Mouse (Mus musculus) hindbrain, embryonic 11.5 days (tissue): ENCODE measurements around the gene Cops7a. TPM values are rescaled to one million over a fixed set of nuclear protein-coding genes. Genes with fewer than 3 reads are reported as not detected.

Experiments used
- ATAC-seq: fragments of 200-750 bp; cut with Nextera tagmentation; 2 replicates; pipeline ENCODE4 v1.8.0; 2017; ENCODE audit warnings: mild to moderate bottlenecking, moderate TSS enrichment, moderate library complexity; ENCODE audit not compliant: low FRiP score
- DNase-seq: peaks from one replicate; pipeline ENCODE4 v3.0.0-alpha.2; 2015; ENCODE audit warnings: low spot score
- H3K27ac ChIP-seq: fragments of 300-500 bp; sonication (generic); 2 replicates; pipeline ENCODE4 v1.5.1; 2014; ENCODE audit warnings: mild to moderate bottlenecking, low read depth, low read length
- H3K27me3 ChIP-seq: fragments of 300-500 bp; sonication (generic); 2 replicates; pipeline ENCODE4 v1.6.1; 2014; ENCODE audit warnings: mild to moderate bottlenecking, low read length, moderate library complexity, mixed read lengths; ENCODE audit not compliant: control insufficient read depth, insufficient read depth
- H3K36me3 ChIP-seq: fragments of 300-500 bp; sonication (generic); 2 replicates; pipeline ENCODE4 v1.6.1; 2014; ENCODE audit warnings: mild to moderate bottlenecking, low read length, moderate library complexity, mixed read lengths; ENCODE audit not compliant: control insufficient read depth, insufficient read depth
- H3K4me1 ChIP-seq: fragments of 300-500 bp; sonication (generic); replicated peaks from 2 replicates; pipeline ENCODE4 v1.6.1; 2014; ENCODE audit warnings: low read length, mixed read lengths; ENCODE audit not compliant: control insufficient read depth, insufficient read depth
- H3K4me2 ChIP-seq: fragments of 300-500 bp; sonication (generic); replicated peaks from 2 replicates; pipeline ENCODE4 v1.6.1; 2014; ENCODE audit warnings: mild to moderate bottlenecking, low read depth, low read length
- H3K4me3 ChIP-seq: fragments of 300-500 bp; sonication (generic); 2 replicates; pipeline ENCODE4 v1.5.1; 2014; ENCODE audit warnings: low read depth, low read length
- H3K9ac ChIP-seq: fragments of 300-500 bp; sonication (generic); 2 replicates; pipeline ENCODE4 v1.6.1; 2014; ENCODE audit warnings: low read depth, low read length
- H3K9me3 ChIP-seq: fragments of 300-500 bp; sonication (generic); 2 replicates; pipeline ENCODE4 v1.6.1; 2016; ENCODE audit warnings: low read length; ENCODE audit not compliant: control insufficient read depth
- WGBS: fragments of 180-500 bp; shearing (Covaris S2); extraction: QIAGEN DNeasy Blood & Tissue Kit; methylation state at CpG from one replicate; pipeline ENCODE4 v1.1.7; 2014; 5-methylcytosine and 5-hydroxymethylcytosine counted together
- polyA plus RNA-seq: library from polyadenylated mRNA; unstranded; fragments of >200 nt; fragmentation: Nextera tagmentation; extraction: Ambion mirVana; gene quantifications from 2 replicates; pipeline ENCODE4 v1.2.1, GENCODE M21; 2014

Gene Cops7a
- polyA plus RNA-seq, 1 experiment from 2014 or later: 94.3 TPM

DNA sequence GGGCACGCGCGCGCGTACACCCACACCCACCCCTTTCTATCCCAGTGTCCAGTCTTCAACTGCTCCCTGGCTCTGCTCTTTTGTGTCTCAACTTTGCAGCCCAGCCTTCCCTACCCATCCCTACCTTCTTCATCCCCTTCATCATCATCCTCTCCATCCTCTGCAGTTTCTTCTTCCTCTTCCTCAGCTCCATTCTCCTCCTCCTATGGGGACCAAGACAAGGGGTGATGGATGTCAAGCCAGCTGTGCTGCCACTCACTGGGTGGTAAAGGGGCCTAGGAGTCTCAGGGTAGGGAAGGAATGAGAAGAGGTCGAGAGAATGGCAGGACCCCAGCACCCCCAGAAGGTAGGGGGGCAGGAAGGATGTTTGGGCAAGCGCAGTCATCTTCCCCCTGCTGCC lies 50.8 kb downstream of the Cops7a start:
- Histone ChIP-seq H3K27me3 (peaks cover 5% of the 10 kb centered on the region; the same call in 1 of the 2 replicates), H3K4me1 (peaks cover 26% of the 10 kb centered on the region), H3K9ac (peak overlapping the region; percentile 12; the same call in 1 of the 2 replicates), H3K27ac (peak overlapping the region; percentile 55), H3K4me2 (peak overlapping the region; percentile 90), H3K36me3 (0 out of 2 replicates have a peak, but pooled peaks cover 4% of the 10 kb centered on the region), H3K9me3 (no peaks in the 10 kb centered on the region), H3K4me3 (peak overlapping the region; percentile 88)
- WGBS: 83% methylated on average over 7 of the region's 7 CpGs
- ATAC-seq (no peak), DNase-seq (peak; percentile 25)

- no peak for DNase-seq
- Histone ChIP-seq H3K4me3 (peak overlapping the region; percentile 88; the same call in 1 of the 2 replicates), H3K4me2 (no peak overlapping the region; the same call in 1 of the 2 replicates), H3K4me1 (peaks cover 23% of the 10 kb centered on the region), H3K27me3 (peaks cover 5% of the 10 kb centered on the region; the same call in 1 of the 2 replicates), H3K36me3 (0 out of 2 replicates have a peak, but pooled peaks cover 4% of the 10 kb centered on the region), H3K9me3 (no peaks in the 10 kb centered on the region), H3K27ac (peak overlapping the region; percentile 55; the same call in 1 of the 2 replicates), H3K9ac (0 out of 2 replicates have a peak overlapping the region, but pooled peaks have one; percentile 12)
- WGBS: 44% methylated on average over 14 of the region's 14 CpGs
- ATAC-seq: no peak
These were observed 51.5 kb downstream of the Cops7a start for GRCm38 (mm10) chr6:124913721-124914285.

DNA sequence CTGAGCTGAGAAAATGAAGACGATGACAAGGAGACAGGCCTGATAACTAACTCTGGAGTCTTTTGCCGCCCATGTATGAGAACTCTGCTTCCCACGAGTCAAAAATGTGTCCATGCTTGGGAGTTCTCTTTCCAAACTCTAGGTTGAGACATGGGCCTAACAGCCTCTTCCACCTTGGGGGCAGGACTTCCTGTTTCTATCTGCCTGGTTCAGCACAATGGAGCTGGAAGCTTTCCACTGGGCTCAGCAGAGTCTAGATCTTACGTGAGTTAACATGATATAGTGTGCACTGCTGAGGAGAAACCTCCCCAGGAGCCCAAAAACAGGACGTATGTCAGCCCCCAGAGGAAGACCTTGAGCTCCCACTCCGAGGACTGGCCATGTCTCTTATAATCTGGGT lies 52.1 kb downstream of the Cops7a start:
- Histone ChIP-seq H3K27ac (no peak overlapping the region), H3K4me1 (peaks cover 23% of the 10 kb centered on the region), H3K36me3 (0 out of 2 replicates have a peak, but pooled peaks cover 4% of the 10 kb centered on the region), H3K9ac (no peak overlapping the region), H3K4me3 (no peak overlapping the region), H3K27me3 (peaks cover 5% of the 10 kb centered on the region; the same call in 1 of the 2 replicates), H3K4me2 (no peak overlapping the region), H3K9me3 (no peaks in the 10 kb centered on the region)
- DNase-seq: peak; percentile 26
- ATAC-seq: no peak
- 71% methylated on average over 6 of the region's 6 CpGs for WGBS

DNA sequence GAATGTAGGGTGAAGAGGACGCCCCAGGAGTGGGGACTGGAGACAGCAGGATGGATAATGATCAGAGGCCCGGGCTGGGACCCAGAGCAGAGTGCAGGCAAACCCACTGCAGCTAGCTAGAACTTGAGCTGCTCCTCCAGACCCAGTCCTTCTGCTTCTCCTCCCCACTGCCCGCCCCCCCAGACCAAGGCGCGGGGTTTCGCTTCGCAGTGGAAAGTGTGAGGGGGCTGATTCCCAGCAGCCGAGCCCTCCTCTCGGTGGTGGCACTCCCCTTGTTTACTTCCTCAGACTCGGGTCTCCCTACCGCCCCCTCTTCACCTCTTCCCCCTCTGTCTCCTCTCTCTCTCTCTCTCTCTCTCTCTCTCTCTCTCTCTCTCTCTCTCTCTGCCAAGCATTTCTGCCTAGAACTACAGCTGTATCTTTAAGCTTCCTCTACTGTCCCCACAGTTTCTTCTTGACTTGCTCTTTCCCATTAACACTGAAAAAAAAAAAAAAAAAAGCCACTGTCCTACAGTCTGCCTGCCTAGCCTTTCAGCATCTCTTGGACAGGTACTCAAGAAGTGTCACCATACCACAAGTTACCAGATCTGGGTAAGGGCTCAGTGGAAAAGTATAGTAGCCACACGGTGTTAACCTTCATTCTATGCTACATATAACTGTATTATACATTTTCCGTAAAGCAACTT lies 53.7 kb downstream of the Cops7a start, which contains the start of gene Lag3:
TSS of gene Lag3 (minus strand) at position 173 of the 686 bp plus-strand sequence.
- ATAC-seq: no peak
- Histone ChIP-seq H3K4me1 (peaks cover 23% of the 10 kb centered on the region), H3K27me3 (peaks cover 5% of the 10 kb centered on the region; the same call in 1 of the 2 replicates), H3K9me3 (no peaks in the 10 kb centered on the region), H3K27ac (no peak within 1 kb of the TSS), H3K9ac (no peak within 1 kb of the TSS), H3K4me3 (no peak within 1 kb of the TSS), H3K4me2 (no peak within 1 kb of the TSS), H3K36me3 (0 out of 2 replicates have a peak, but pooled peaks cover 4% of the 10 kb centered on the region)
- 17% methylated on average over 12 of the region's 13 CpGs for WGBS
- DNase-seq: no peak

DNA sequence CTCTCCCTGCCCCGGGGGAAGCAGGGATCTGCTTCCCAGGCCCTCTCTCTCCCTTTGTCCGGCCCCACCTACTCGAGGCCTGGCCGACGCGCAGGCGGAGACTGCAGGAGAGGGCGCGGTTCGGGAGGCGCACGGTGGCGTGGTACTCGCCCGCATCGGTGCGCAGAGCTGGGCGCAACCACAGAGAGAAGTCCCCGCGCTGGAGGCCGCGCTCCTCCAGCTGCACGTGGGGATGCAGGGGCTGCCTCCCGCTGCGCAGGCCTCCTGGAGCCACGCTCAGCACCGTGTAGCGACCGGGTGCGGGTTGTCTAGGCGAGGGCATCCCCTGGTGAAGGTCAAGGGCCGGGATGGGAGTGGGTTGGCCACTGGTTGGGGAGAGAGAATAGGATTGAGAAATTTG lies 55.3 kb downstream of the Cops7a start:
- peak; percentile 51 for DNase-seq
- Histone ChIP-seq H3K36me3 (0 out of 2 replicates have a peak, but pooled peaks cover 4% of the 10 kb centered on the region), H3K4me3 (0 out of 2 replicates have a peak overlapping the region, but pooled peaks have one; percentile 4), H3K27ac (no peak overlapping the region), H3K4me1 (peaks cover 18% of the 10 kb centered on the region), H3K27me3 (peaks cover 5% of the 10 kb centered on the region; the same call in 1 of the 2 replicates), H3K4me2 (peak overlapping the region; percentile 33), H3K9ac (peak overlapping the region; percentile 56; the same call in 1 of the 2 replicates), H3K9me3 (no peaks in the 10 kb centered on the region)
- 3% methylated on average over 22 of the region's 32 CpGs for WGBS
- ATAC-seq: peak; percentile 41

Other genes with a start within 250 kb of the Cops7a start
- 7.1 and 7.9 TPM in 2 replicates for gene Ptpn6, start 226.8 kb downstream of the Cops7a start, polyA plus RNA-seq
- 553 and 590 TPM in 2 replicates for gene Grcc10, start 224.2 kb downstream of the Cops7a start, polyA plus RNA-seq
- not detected in 2 replicates for gene Gm45234, start 209.5 kb downstream of the Cops7a start, polyA plus RNA-seq
- gene Atn1, start 209.0 kb downstream of the Cops7a start, polyA plus RNA-seq: 9.2 and 12.7 TPM in 2 replicates
- 5.9 and 7.1 TPM in 2 replicates for gene Eno2, start 195.9 kb downstream of the Cops7a start, polyA plus RNA-seq
- 4.1 and 4.7 TPM in 2 replicates for gene Lrrc23, start 185.8 kb downstream of the Cops7a start, polyA plus RNA-seq
- gene Spsb2, start 156.9 kb downstream of the Cops7a start, polyA plus RNA-seq: 4.8 and 6.7 TPM in 2 replicates
- 618 and 653 TPM in 2 replicates for gene Tpi1, start 151.2 kb downstream of the Cops7a start, polyA plus RNA-seq
- gene Usp5, start 136.1 kb downstream of the Cops7a start, polyA plus RNA-seq: 127 and 134 TPM in 2 replicates
- 185 and 193 TPM in 2 replicates for gene Cdca3, start 136.0 kb downstream of the Cops7a start, polyA plus RNA-seq
- 0.22 and 0.64 TPM in 2 replicates for gene Gnb3, start 125.3 kb downstream of the Cops7a start, polyA plus RNA-seq
- gene P3h3, start 107.8 kb downstream of the Cops7a start, polyA plus RNA-seq: 12.1 and 14.7 TPM in 2 replicates
- 1.9 and 2.3 TPM in 2 replicates for gene Gpr162, start 101.6 kb downstream of the Cops7a start, polyA plus RNA-seq
- 0.19 TPM in 1 of 2 replicates, not detected in the other for gene Cd4, start 77.3 kb downstream of the Cops7a start, polyA plus RNA-seq
- gene Lag3, start 53.8 kb downstream of the Cops7a start, polyA plus RNA-seq: 1.2 and 2.5 TPM in 2 replicates
- gene Ptms, start 45.4 kb downstream of the Cops7a start, polyA plus RNA-seq: 321 and 337 TPM in 2 replicates
- 443 and 465 TPM in 2 replicates for gene Mlf2, start 34.2 kb downstream of the Cops7a start, polyA plus RNA-seq
- gene Pianp, start 31.2 kb upstream of the Cops7a start, polyA plus RNA-seq: 1.6 and 1.9 TPM in 2 replicates
- 8.7 and 16.5 TPM in 2 replicates for gene Zfp384, start 43.6 kb upstream of the Cops7a start, polyA plus RNA-seq
- 120 and 133 TPM in 2 replicates for gene Ing4, start 74.2 kb upstream of the Cops7a start, polyA plus RNA-seq
- gene Acrbp, start 84.2 kb upstream of the Cops7a start, polyA plus RNA-seq: 10.7 and 12.2 TPM in 2 replicates
- gene Lpar5, start 102.4 kb upstream of the Cops7a start, polyA plus RNA-seq: 0.21 TPM in 1 of 2 replicates, not detected in the other
- gene Chd4, start 130.4 kb upstream of the Cops7a start, polyA plus RNA-seq: 105 and 130 TPM in 2 replicates
- 45.3 and 58.8 TPM in 2 replicates for gene Nop2, start 166.4 kb upstream of the Cops7a start, polyA plus RNA-seq
- 10.3 and 10.4 TPM in 2 replicates for gene Iffo1, start 179.7 kb upstream of the Cops7a start, polyA plus RNA-seq
- gene Gapdh, start 200.9 kb upstream of the Cops7a start, polyA plus RNA-seq: 2,070 and 2,095 TPM in 2 replicates
- gene Ncapd2, start 226.2 kb upstream of the Cops7a start, polyA plus RNA-seq: 109 and 110 TPM in 2 replicates
- gene Mrpl51, start 226.3 kb upstream of the Cops7a start, polyA plus RNA-seq: 184 and 189 TPM in 2 replicates